Mouse (Mus musculus) lung, adult 18-20 months (tissue): ENCODE results near the gene Cyp2d26.

ENCODE experiments used
- DNase-seq, 2 experiments: peaks; one replicate each; pipeline ENCODE4 v3.0.0; 2022; ENCODE audit warnings: mixed read lengths in 2 of 2

Gene Cyp2d26

GRCm38 (mm10) chr15:82748141-82748540, 46.0 kb downstream of the Cyp2d26 start:
- no peak for DNase-seq

GRCm38 (mm10) chr15:82747516-82747915, 46.6 kb downstream of the Cyp2d26 start:
- DNase-seq, result no peak
